Mouse (Mus musculus) gastrocnemius, adult 18-20 months (tissue): ENCODE results near the gene Rxra. TPM values are rescaled to one million over a fixed set of nuclear protein-coding genes. Genes with fewer than 3 reads are reported as not detected.

Source experiments
- DNase-seq: peaks from one replicate; pipeline ENCODE4 v3.0.0; 2021; ENCODE audit warnings: low spot score
- total RNA-seq, 2 experiments: library from RNA; stranded (reverse); gene quantifications; 2 replicates each; pipeline ENCODE4 v1.2.3; 2021

Gene Rxra
- total RNA-seq, 2 experiments from 2014 or later = 129 to 134 TPM

DNA sequence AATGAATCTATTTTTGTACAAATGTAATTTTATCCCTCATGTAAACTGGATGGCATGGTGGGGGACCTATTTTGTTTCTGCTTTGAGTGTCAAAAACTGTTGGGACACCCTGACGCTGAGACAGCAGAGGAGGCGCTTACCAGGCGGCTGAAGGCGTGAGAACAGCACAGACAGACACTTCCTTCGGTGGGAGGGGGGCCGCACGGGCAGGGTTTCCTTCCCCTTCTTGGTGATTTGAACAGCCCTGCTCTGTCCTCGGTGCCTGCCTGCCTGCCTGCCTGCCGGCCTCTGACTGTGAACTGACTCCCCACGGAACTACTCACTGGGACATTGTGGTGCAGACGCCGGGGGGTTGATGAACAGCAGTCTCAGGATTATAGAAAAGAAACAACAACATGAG lies 86.3 kb downstream of the Rxra start:
- DNase-seq = no peak

DNA sequence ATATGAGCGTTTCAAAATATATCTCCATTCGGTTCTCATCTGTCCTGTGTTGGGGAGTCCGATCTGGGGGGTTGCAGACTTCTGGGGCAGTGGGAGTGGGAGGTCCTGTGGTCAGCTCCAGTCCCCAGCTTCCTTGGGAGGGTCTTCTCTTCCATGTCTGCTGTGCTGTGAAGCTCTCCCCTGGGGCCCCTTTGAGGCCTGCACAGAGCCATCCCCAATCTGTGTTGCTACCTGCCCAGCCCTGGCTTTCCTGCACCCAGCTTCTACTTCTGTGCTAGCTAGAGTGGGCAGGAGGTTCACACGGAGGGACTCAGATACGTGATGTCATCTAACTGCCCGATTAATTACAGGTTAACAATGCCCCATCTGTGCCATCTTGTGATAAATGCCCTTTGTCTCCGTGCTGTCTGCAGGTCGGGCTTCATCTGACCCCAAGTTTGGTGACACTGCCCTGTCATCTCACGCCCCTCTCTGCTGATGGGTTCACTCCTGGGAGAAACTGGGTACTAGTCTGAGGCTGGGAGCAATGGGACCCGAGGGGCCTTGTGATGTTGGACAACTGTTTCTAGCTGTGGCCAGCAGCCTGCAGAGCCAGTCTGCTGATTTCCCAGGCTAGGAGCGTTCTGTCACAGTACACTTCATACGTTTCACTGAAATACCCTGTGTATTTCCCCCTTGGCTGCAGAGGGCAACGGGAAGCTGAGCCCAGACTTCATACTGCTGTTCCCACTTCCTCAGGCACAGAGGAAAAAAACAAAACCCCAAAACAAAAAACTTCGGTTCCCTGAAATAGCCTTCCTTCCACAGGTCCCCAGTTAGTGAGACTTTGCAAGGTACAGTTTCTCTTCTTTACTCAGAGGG lies 86.9 kb downstream of the Rxra start:
- DNase-seq = no peak

DNA sequence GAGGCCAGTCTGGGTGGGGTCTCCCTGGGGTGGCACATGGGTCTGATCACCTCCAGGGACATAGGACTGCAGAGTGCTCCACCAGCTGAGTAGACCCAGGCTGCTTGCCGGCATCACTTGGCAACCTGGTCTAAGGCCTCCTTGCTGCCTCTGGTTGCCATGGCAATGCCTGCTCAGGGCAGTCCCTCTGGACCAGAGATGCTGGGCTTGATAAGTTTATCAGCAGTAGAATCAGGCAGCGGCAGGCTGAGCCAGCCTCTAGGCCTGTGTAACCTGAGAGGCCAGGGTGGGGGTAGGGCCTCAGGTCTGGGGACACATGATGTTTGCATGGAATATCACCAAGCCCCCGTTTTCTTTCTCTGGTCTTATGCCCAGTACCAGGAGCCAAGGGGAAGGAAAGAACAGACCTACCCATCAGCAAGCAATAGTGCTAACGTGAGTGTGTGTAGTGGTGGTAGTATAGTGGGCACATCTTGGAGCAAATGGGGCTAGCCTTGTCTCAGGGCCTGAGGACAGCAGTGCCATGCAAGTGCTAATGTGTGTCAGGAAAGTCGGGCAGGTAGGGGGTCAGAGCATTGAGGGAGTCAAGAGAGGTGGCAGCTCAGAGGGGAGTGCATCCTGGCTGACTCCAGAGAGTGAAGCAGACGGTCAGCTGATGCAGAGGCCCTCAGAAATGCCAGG lies 88.2 kb downstream of the Rxra start:
- DNase-seq = no peak

DNA sequence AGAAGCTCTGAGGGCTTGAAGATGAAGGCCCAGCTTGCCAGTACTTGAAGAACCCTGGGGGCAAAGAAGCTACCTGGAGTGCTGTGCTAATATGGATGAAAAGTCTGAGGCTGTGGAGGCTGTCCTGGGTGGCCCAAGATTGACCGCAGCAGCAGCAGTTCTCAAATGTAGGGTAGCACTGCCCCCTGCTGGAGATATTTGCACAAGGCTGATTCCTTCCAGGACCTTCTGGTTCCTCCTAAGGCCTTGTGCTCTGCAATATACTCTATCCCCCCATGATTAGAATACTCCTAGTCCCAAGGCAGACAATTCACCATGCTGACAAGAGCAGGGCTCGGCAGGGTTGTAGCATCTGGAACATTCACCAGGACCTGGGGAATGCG lies 88.7 kb downstream of the Rxra start:
- DNase-seq = peak; percentile 93

DNA sequence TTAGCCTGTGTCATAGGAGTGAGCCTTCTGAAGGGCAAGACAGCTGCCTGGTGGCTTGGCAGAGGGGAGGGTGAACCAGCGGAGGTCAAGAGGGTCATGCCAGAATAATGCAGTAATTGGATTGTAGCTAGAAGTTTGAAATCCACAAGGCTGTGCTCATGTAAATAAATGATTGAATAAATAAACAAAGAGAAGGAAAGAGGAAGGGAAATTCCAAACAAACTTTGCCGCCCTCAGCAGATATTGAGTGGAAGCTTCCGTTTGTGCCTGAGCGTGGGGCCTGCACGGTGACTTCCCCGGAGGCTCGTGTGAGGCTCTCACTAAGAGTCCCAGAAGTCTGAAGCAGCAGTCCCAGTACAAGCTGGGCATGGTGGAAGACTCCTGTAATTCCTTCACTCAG lies 91.5 kb downstream of the Rxra start:
- no peak for DNase-seq

DNA sequence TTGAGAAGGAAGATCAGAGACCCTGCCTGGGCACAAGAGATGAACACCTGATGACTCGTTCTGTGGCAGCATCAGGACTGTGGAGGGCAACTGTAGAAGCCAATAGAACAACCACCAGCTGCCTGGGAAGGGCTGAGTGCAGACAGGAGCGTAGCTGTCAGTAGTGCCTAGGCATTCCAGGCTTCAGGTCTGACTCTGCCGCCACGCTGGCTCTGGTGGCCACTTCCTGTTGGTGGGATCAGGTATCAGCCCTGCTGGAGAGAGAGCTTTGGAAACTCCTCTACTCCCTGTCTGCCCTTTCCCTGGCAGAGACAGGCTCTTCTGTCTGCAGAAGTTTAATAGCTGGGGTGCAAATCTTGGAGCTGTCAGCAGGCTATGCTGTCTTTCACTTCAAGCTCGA lies 93.5 kb downstream of the Rxra start:
- DNase-seq = no peak

DNA sequence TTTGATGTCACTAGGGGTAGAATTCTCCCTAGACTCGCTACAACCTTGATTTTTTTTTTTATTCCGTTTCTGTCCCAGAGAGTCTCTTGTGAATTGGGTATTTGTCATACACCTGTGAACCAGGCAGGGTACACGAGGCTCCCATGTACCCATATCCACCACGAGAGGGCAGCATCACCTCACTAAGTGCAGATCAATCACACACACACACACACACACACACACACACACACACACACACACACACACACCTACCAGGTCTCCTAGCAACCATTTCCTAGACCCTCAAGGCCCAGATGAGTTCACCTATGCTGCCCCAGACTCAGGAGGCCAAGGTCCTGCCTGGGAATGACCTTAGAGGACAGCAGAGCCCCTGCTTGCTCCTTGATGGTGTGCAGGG lies 94.0 kb downstream of the Rxra start:
- DNase-seq = no peak

GRCm38 (mm10) chr2:27771936-27772335 lies 95.7 kb downstream of the Rxra start:
- peak; percentile 88 for DNase-seq

GRCm38 (mm10) chr2:27772841-27773388 lies 96.7 kb downstream of the Rxra start:
- no peak for DNase-seq

- DNase-seq = peak; percentile 79
These were observed 97.9 kb downstream of the Rxra start for GRCm38 (mm10) chr2:27773980-27774730.

- DNase-seq = no peak
These were observed 98.8 kb downstream of the Rxra start for GRCm38 (mm10) chr2:27775006-27775405.

DNA sequence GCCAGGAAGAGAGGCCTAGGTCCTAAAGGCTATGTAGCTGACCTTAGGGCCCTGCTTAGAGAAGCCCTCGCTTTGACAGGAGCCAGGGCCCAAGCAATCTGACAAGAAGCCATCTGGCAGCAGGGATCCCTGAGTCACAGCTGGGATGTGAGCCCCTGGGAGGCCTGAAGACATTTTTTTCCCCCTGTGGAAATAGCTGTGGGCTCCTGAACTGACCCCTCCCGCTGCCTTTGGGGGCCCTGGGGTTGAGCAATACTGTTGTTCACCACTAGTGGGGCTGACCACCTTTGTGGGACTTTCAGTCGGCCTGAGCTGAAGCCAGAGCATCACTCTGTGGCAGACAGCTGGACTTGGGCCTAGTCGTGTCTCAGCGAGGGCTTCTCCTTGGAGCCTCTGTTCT lies 99.4 kb downstream of the Rxra start:
- peak; percentile 58 for DNase-seq

DNA sequence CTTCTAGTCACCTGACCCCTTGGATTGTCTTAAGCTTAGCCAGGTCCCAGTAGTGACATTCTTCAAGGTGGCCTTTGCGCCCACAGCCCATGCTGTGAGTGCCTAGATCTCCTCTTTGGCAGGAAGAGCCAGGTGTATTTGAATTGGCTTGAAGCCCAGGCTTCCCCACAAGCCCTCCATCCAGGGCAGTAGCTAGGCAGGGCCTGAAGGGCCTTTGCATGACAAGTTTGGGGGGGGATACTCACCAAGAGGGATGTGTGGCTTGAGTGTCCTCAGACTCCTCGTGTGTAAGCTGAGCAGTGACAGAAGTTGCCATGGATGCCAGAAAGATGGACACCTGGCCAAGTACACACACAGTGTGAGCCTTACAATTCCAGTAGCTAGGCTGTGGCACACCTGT lies 101.5 kb downstream of the Rxra start:
- no peak for DNase-seq

DNA sequence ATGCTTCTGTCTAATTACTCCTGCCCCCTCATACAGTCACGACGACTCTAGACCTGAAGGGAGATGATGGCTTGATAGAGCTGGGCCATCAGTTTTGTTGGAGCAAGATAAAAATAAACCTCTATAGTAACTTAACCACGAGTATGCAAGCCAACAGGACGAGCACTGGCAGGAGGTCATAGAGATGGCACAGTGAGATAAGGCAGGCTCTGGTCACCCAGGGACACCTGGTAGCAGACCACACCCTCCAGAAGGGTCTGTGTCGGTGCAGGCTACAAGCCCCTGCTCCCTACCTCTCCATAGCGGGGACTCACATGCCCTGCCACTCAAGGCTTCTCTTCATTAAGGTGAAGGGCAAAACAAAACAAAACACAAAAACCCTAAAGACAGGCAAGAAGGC lies 102.0 kb downstream of the Rxra start:
- no peak for DNase-seq

- DNase-seq = peak; percentile 67
These were observed 103.1 kb downstream of the Rxra start for GRCm38 (mm10) chr2:27779291-27779866.

DNA sequence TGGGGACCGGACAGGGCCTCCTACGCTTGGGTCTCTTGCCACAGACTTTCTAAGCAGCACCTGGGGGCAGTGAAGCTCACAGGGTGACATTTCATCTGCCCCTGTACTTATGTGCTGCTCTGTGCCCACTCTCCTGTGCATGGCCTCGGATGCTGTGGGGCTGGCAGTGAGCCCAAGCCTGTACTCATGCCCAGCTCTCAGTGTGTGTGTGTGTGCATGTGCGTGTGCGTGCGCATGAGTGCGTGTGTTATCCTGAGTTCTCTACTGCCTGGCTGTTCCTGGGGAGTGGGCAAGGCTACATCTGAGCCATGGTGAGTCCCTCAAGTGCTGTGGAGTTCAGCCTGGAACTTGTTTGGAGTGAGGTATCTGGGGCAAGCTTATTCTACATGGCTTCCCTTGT lies 103.9 kb downstream of the Rxra start:
- no peak for DNase-seq

- no peak for DNase-seq
These were observed 109.1 kb downstream of the Rxra start for GRCm38 (mm10) chr2:27785363-27785762.

DNA sequence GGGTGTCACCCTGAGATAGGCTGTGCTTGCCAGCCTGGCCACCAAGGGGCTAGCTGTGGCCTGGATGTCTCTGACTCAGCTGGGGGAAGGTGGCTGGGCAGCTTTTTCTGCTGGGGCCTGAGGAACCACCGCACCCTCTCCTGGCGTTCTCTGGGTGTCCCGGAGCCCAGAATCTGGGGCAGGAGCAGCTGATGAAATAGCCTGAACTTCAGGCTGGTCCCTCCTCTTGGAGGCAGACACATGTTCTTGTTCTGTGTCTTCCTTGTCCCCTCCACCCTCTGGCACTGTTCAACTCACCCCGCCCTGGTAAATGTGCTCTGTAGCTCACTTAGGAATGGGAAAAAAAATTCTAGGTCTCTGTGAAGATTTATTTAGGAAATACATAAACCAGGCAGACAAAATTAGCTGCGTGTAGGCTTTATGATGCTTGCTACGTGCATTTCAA lies 109.8 kb downstream of the Rxra start:
- DNase-seq = peak; percentile 70

GRCm38 (mm10) chr2:27791571-27791970 lies 115.3 kb downstream of the Rxra start:
- no peak for DNase-seq

- DNase-seq = peak; percentile 53
These were observed 122.8 kb downstream of the Rxra start for GRCm38 (mm10) chr2:27799018-27799417.

GRCm38 (mm10) chr2:27801041-27801440 lies 124.8 kb downstream of the Rxra start:
- DNase-seq = no peak

GRCm38 (mm10) chr2:27802493-27802892 lies 126.3 kb downstream of the Rxra start:
- peak; percentile 53 for DNase-seq
